Mouse (Mus musculus): ENCODE results near the gene Stx11. TPM values are rescaled to one million over a fixed set of nuclear protein-coding genes. Genes with fewer than 3 reads are reported as not detected.

The Stx11 gene
- polyA plus RNA-seq, 1 experiment from 2014 or later, result 4.2 TPM

- in situ Hi-C loops (cut with MboI; ENCODE audit: low pct_unique_long_range_greater_than_20kb), result no loop called here
- ChIA-PET POLR2A (no interaction called here), CTCF (interaction anchor here (0.9 to 1.1 kb wide), 2 partner anchors 10 to 28 kb away, joined by 3 to 4 read pairs; partner anchors contain the start of gene Stx11)
- DNase-seq (ENCODE audit: low read depth, low spot score), result no peak
- ATAC-seq, result no peak
- TF ChIP-seq CTCF (IDR thresholded peaks at IDR 0.05), result no peak
- H3K27me3 ChIP-seq, result no peaks in the 10 kb centered on the region
Observed at GRCm38 (mm10) chr10:12936079-12936478, 28.0 kb downstream of the Stx11 start.

- no peak for TF ChIP-seq CTCF (IDR thresholded peaks at IDR 0.05)
- in situ Hi-C loops (cut with MboI; ENCODE audit: low pct_unique_long_range_greater_than_20kb), result no loop called here
- DNase-seq (ENCODE audit: low read depth, low spot score) (no peak), ATAC-seq (no peak)
- ChIA-PET POLR2A (interaction anchor here (0.6 kb wide), 1 partner anchor 183 kb away, joined by 4 read pairs; no protein-coding TSS in a partner anchor), CTCF (interaction anchor here (0.9 to 1.1 kb wide), 2 partner anchors 9 to 28 kb away, joined by 3 to 4 read pairs; partner anchors contain the start of gene Stx11)
- no peaks in the 10 kb centered on the region for H3K27me3 ChIP-seq
Observed at GRCm38 (mm10) chr10:12935575-12935974, 28.5 kb downstream of the Stx11 start.

- POLR2A ChIA-PET, result interaction anchor here (1.0 to 1.7 kb wide), 4 partner anchors 9 to 237 kb away, joined by 3 to 7 read pairs (median 3); partner anchors contain the start of gene Utrn
- DNase-seq (ENCODE audit: low read depth, low spot score) (peak; percentile 61), ATAC-seq (peak; percentile 89)
- TF ChIP-seq CTCF (IDR thresholded peaks at IDR 0.05), result no peak
- H3K27me3 ChIP-seq, result no peaks in the 10 kb centered on the region
- in situ Hi-C loops (cut with MboI; ENCODE audit: low pct_unique_long_range_greater_than_20kb), result no loop called here
- CTCF ChIA-PET, result interaction anchor here (0.6 to 1.6 kb wide), 9 partner anchors 9 to 240 kb away, joined by 3 to 10 read pairs (median 4); no protein-coding TSS in a partner anchor
Observed at GRCm38 (mm10) chr10:12931492-12932400, 32.4 kb downstream of the Stx11 start.

GRCm38 (mm10) chr10:12930351-12930905 lies 33.7 kb downstream of the Stx11 start:
- CTCF ChIA-PET, result no interaction called here
- H3K27me3 ChIP-seq, result no peaks in the 10 kb centered on the region
- ATAC-seq (no peak), DNase-seq (ENCODE audit: low read depth, low spot score) (no peak)
- in situ Hi-C loops (cut with MboI; ENCODE audit: low pct_unique_long_range_greater_than_20kb), result no loop called here
- POLR2A ChIA-PET, result no interaction called here
- TF ChIP-seq CTCF (IDR thresholded peaks at IDR 0.05), result no peak

GRCm38 (mm10) chr10:12929857-12930174 lies 34.3 kb downstream of the Stx11 start:
- ATAC-seq (no peak), DNase-seq (ENCODE audit: low read depth, low spot score) (no peak)
- CTCF ChIA-PET, result no interaction called here
- in situ Hi-C loops (cut with MboI; ENCODE audit: low pct_unique_long_range_greater_than_20kb), result no loop called here
- H3K27me3 ChIP-seq, result no peaks in the 10 kb centered on the region
- TF ChIP-seq CTCF (IDR thresholded peaks at IDR 0.05), result no peak
- POLR2A ChIA-PET, result no interaction called here

- TF ChIP-seq CTCF (IDR thresholded peaks at IDR 0.05), result no peak
- DNase-seq (ENCODE audit: low read depth, low spot score) (no peak), ATAC-seq (no peak)
- no peaks in the 10 kb centered on the region for H3K27me3 ChIP-seq
- in situ Hi-C loops (cut with MboI; ENCODE audit: low pct_unique_long_range_greater_than_20kb), result no loop called here
- POLR2A ChIA-PET, result no interaction called here
- CTCF ChIA-PET, result no interaction called here
Observed at GRCm38 (mm10) chr10:12929149-12929856, 34.8 kb downstream of the Stx11 start.

- in situ Hi-C loops (cut with MboI; ENCODE audit: low pct_unique_long_range_greater_than_20kb), result no loop called here
- no peak for TF ChIP-seq CTCF (IDR thresholded peaks at IDR 0.05)
- no peaks in the 10 kb centered on the region for H3K27me3 ChIP-seq
- ChIA-PET CTCF (no interaction called here), POLR2A (no interaction called here)
- DNase-seq (ENCODE audit: low read depth, low spot score), result no peak
- ATAC-seq, result no peak
Observed at GRCm38 (mm10) chr10:12928193-12928592, 35.9 kb downstream of the Stx11 start.

GRCm38 (mm10) chr10:12922574-12923353 lies 41.3 kb downstream of the Stx11 start:
- DNase-seq (ENCODE audit: low read depth, low spot score), result peak; percentile 77
- CTCF ChIA-PET, result interaction anchor here (0.7 to 2.2 kb wide), 11 partner anchors 9 to 264 kb away, joined by 3 to 10 read pairs (median 4); partner anchors contain the start of gene Stx11
- ATAC-seq, result peak; percentile 73
- H3K27me3 ChIP-seq, result no peaks in the 10 kb centered on the region
- TF ChIP-seq CTCF (IDR thresholded peaks at IDR 0.05), result peak; percentile 44
- POLR2A ChIA-PET, result interaction anchor here (0.6 to 1.4 kb wide), 5 partner anchors 9 to 1044 kb away, joined by 3 to 8 read pairs (median 4); partner anchors contain the start of gene Utrn
- in situ Hi-C loops (cut with MboI; ENCODE audit: low pct_unique_long_range_greater_than_20kb), result loop anchor here (5.0 kb wide), 2 partner anchors 85 to 230 kb away; partner anchors contain the start of gene Sf3b5

- in situ Hi-C loops (cut with MboI; ENCODE audit: low pct_unique_long_range_greater_than_20kb), result loop anchor here (5.0 kb wide), 2 partner anchors 85 to 230 kb away; partner anchors contain the start of gene Sf3b5
- ChIA-PET CTCF (interaction anchor here (0.8 to 2.2 kb wide), 6 partner anchors 10 to 232 kb away, joined by 3 to 10 read pairs (median 6); partner anchors contain the start of gene Stx11), POLR2A (interaction anchor here (0.6 to 1.4 kb wide), 3 partner anchors 11 to 55 kb away, joined by 3 to 8 read pairs (median 4); partner anchors contain the start of gene Utrn)
- no peak for TF ChIP-seq CTCF (IDR thresholded peaks at IDR 0.05)
- ATAC-seq (no peak), DNase-seq (ENCODE audit: low read depth, low spot score) (no peak)
- H3K27me3 ChIP-seq, result no peaks in the 10 kb centered on the region
Observed at GRCm38 (mm10) chr10:12922077-12922573, 42.0 kb downstream of the Stx11 start.
